Mouse (Mus musculus) frontal cortex, adult (tissue): ENCODE measurements at regions not wholly inside any gene's neighbourhood (a gene's known extent, or its start where the extent isn't known, plus 50 kb on each side); places are given as distances from the start of the nearest gene placed in this dataset.

ENCODE experiments used
- ATAC-seq: cut with Nextera tagmentation; 2 replicates; pipeline ENCODE4 v1.9.2; 2017; ENCODE audit warnings: mild to moderate bottlenecking, moderate library complexity, mixed read lengths; ENCODE audit not compliant: low TSS enrichment

DNA sequence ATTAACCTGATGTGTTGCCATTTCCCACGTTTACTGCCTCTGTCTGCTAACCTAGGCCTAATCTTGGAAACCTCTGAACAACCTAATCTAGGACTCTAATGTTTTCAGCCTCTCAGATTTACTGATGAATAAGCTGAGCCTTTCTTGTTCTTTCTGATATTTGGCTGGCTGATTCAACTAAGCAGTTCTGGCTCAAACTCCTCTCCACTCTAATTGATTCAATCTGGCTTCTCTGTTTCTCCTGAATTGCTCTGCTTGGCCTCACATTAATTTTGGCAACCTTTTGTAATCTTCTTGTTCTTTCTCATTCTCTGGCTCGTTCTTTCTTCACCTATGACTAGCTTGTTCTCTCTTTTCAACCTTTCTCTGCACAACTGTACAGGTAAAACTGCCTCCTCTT is 1561.2 kb upstream of the Zeb2 start:
- ATAC-seq = no peak

GRCm38 (mm10) chr2:46669517-46670291 is 1552.5 kb upstream of the Zeb2 start:
- ATAC-seq = no peak

DNA sequence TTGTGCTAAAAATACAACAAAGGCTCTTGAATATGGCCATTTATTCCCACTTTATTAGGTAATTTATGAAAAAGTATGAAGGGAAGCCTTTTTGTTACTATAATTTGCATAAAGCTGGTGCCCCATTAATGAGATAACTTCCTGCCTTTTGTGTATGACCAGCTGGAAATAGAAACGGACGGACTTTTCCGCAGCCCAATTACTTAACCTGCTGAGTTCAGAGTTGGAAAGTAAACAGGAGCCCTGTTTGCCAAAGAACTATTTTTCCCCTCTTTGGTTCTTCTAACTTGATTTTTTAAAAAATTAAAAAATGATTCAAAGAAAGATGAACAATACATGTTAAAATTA is 1549.8 kb upstream of the Zeb2 start:
- no peak for ATAC-seq

- peak; percentile 23; the same call in 1 of the 2 replicates for ATAC-seq
These were observed 1549.1 kb upstream of the Zeb2 start for GRCm38 (mm10) chr2:46666084-46666989.

DNA sequence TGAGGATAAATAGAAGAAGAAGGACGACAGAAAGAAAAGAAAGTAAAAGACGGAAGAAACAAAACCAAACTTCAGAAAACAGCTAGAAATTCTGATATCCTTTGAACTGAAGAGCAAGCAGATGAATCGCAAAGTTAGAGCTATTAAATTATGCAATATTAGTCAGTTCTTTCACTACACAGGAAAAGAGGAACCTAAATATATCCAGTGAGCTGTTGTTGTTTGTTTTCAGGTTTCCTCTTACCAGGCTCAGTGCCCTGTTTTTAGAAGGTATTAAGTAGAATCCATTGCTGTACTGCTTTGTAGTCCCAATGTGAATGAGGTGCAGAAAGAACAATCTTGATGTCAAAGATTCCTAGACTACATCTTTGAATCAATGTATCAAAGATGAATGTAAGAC is 1544.7 kb upstream of the Zeb2 start:
- ATAC-seq = no peak

GRCm38 (mm10) chr2:46660577-46660976 is 1543.4 kb upstream of the Zeb2 start:
- ATAC-seq = no peak

GRCm38 (mm10) chr2:46655289-46655688 is 1538.1 kb upstream of the Zeb2 start:
- ATAC-seq = no peak

- no peak for ATAC-seq
These were observed 1535.4 kb upstream of the Zeb2 start for GRCm38 (mm10) chr2:46652616-46653015.

- ATAC-seq = no peak
These were observed 1529.2 kb upstream of the Zeb2 start for GRCm38 (mm10) chr2:46646366-46646765.

DNA sequence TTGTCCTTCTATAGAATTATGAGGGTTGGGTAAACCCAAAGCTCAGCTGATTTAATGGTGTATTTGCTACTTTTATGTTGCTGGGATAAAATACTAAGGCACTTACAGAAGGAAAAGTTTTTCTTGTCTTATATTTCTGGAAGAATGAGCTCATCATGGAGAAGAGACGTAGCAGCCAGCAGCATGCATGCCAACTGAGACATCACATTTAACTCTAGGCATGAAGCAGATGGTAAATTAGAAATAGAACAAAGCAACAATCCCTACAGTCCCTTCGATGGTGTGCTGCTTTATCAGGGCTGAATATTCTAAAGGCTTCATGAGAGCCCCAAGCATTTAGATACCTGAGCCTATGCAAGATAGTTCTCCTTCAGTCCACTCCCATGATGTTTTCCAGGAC is 1492.0 kb upstream of the Zeb2 start:
- peak; percentile 94 for ATAC-seq

- no peak for ATAC-seq
These were observed 1464.6 kb upstream of the Zeb2 start for GRCm38 (mm10) chr2:46581773-46582172.

DNA sequence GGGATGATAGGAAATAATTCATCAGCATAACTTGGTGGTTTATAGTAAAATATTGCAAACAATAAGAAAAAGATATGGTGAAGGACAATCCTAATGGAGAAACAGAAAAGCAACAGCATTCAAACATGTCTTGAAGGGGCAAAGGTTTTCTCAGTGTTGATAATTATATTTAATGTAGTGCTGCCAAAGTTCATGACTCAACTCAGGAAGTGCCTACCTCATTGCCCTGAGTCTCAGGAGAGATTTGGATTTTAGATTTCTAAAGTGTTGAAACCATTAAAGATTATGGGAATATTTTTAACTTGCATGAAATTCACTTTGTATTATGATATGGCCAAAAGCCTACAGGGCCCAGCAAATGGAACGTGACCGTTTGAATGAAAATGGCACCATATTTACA is 1453.2 kb upstream of the Zeb2 start:
- no peak for ATAC-seq

DNA sequence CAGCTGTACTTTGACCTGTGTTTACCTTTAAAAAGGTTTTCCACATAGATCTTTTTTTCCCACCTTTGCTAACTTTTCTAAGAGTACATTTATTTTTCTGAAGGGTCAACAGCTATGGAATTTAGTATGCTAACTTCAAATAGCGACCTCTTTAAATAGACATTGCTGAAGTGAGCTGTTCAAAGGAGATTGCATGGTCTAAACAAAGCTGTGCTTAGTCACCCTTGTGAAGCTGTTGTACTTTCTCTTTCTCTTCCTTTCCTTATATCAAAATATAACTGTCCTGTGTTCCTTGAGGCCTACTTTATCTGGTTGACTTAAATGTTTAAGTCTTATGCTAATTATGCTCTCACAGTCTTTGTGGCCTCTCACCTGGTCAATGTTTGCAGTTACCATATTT is 1416.2 kb upstream of the Zeb2 start:
- ATAC-seq = no peak

GRCm38 (mm10) chr2:46530686-46531085 is 1413.5 kb upstream of the Zeb2 start:
- ATAC-seq = no peak

GRCm38 (mm10) chr2:46525223-46525622 is 1408.0 kb upstream of the Zeb2 start:
- no peak for ATAC-seq

GRCm38 (mm10) chr2:46524625-46525024 is 1407.4 kb upstream of the Zeb2 start:
- ATAC-seq = peak; percentile 91

DNA sequence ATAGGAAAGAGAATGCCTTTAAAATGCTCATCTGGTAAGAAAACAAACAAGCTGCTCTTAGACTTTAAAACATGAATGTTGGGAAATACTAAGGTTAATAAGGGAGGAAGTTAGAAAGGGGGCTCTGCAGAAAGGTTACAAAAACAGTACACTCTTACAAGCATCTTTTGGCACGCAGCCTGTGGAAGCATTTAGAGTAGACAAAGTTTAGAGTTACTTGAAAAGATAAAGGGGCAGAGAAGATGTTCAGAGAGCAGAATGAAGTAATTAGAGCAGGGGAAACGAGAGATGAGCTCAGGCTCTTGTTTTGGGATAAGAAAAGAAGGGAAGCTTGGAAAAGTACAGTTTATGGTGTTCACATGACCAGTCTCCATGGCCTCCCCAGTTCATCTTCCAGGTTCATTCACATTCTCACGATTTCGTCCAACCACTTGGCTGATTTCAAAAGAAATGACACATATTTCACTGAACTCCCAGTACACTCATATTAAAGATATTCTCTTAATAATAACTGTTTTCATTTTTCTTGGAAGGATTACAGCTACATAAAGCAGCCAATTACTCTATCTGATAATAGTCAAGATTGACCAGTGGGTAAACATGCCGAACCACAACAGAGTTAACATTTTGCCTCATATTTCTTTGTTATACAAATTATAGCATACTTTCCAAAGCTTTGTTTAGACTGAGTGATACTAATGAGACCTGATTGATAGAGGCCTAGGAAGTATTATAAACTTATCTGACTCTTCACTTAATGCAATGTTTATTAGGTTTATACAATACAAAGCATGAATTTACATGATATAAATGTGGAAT is 1404.2 kb upstream of the Zeb2 start:
- no peak for ATAC-seq

DNA sequence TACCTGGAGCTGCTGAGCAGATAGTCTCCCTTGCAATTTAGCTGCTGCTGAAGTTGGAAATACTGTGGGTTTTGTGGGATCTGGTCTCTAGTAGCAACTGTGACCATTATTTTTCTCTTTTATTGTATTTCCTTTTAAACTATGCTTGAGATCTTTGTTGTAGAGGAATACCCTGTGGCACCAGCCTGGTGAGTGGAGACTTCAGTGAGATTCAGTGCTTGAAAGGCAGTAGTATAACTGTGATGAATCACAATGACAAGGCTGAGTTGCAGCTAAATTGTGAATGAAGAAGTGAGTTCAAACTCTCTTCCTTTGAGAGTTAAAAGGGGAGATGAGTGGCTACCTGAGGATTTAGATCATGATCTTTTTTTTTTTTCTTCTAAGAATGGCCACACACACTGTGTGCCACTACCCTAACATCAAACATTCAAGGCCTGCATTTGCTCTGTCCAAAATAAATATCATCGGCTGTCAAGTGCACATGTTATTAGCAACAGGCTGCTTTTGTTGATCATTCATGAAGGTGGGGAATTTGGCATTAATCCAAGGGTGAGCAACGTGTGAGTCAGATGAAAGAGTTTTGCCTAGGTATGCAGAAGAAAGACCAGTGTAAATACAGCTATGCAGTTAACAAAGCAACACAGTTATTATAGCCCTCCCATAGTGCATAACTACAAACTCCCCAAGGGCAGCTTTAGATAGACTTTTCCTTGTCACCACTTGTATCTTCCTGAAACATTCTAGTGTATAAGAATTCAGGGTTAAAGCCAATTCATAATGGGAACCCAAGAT is 1395.2 kb upstream of the Zeb2 start:
- no peak for ATAC-seq

- ATAC-seq = no peak
These were observed 1389.8 kb upstream of the Zeb2 start for GRCm38 (mm10) chr2:46506951-46507350.

DNA sequence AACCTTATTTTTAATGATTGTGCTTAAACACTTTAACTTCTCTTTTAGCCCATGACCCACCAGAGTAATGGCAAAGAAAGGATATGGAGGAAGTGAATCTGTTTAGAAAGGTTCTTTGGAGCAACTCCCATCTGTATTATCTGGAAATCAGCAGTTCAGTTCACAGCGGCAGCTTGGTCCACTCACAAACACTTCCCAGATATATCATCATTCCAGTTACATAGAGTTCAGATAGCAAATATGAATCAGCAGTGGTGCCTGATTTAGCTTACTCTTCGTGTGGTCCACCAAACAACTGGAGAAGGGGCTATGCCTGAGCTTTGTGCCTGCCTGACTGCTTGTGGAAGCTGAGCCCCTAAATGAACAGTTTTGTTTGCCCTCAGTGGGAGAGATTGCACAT is 1385.9 kb upstream of the Zeb2 start:
- no peak for ATAC-seq

DNA sequence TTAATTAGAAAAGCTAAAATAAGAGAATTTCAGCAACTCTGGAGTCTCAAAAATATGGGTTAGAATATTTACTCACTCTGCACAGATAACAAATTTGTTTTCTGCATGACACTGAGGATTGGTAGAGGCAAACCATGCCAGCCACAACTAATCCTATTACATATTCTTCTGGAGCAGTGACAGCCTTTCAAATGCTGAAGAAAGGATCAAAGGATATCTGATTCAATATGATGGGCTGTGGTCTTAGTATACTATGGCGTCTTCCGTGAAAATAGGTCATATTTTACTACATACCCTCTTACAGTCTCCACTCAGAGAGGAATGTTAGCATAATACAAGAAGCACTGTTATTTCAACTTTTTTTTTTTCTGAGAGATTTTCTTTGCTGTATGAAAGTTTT is 1375.1 kb upstream of the Zeb2 start:
- no peak for ATAC-seq
